Mouse (Mus musculus) ES-CJ7 (cell line): ENCODE results near the gene Olfr531.

Source experiments
- DNase-seq: peaks from one replicate; pipeline ENCODE4 v3.0.0; 2011; ENCODE audit warnings: low read depth, low spot score

Gene Olfr531

GRCm38 (mm10) chr7:140402818-140403217 lies at the start of gene Olfr531:
Gene Olfr531, minus strand, starts transcription at chr7:140402918.
- no peak for DNase-seq

GRCm38 (mm10) chr7:140443141-140443540 lies 40.4 kb upstream of the Olfr531 start:
- DNase-seq, result no peak

GRCm38 (mm10) chr7:140421539-140421938 lies 18.8 kb upstream of the Olfr531 start, which contains the start of gene Olfr532:
Gene Olfr532, minus strand, starts transcription at chr7:140421639.
- DNase-seq, result no peak

GRCm38 (mm10) chr7:140376911-140377310 lies 25.8 kb downstream of the Olfr531 start:
- no peak for DNase-seq

GRCm38 (mm10) chr7:140376231-140376630 lies 26.5 kb downstream of the Olfr531 start, which contains the start of gene Olfr530:
Gene Olfr530, minus strand, starts transcription at chr7:140376331.
- no peak for DNase-seq

GRCm38 (mm10) chr7:140374300-140374699 lies 28.4 kb downstream of the Olfr531 start:
- DNase-seq, result no peak

- no peak for DNase-seq
These were observed 41.1 kb downstream of the Olfr531 start, which contains the start of gene Olfr60 for GRCm38 (mm10) chr7:140361571-140361970. Gene Olfr60, minus strand, starts transcription at chr7:140361671.
